Mouse (Mus musculus) c-Kit-negative CD71-positive TER-119-positive erythroid progenitor cells, embryonic 14.5 days (primary cell): Measurements from ENCODE around the gene Ccl20.

Experiments
- DNase-seq: peaks from one replicate; pipeline ENCODE4 v3.0.0-alpha.2; 2013; ENCODE audit warnings: low read depth, low spot score

Ccl20 gene

DNA sequence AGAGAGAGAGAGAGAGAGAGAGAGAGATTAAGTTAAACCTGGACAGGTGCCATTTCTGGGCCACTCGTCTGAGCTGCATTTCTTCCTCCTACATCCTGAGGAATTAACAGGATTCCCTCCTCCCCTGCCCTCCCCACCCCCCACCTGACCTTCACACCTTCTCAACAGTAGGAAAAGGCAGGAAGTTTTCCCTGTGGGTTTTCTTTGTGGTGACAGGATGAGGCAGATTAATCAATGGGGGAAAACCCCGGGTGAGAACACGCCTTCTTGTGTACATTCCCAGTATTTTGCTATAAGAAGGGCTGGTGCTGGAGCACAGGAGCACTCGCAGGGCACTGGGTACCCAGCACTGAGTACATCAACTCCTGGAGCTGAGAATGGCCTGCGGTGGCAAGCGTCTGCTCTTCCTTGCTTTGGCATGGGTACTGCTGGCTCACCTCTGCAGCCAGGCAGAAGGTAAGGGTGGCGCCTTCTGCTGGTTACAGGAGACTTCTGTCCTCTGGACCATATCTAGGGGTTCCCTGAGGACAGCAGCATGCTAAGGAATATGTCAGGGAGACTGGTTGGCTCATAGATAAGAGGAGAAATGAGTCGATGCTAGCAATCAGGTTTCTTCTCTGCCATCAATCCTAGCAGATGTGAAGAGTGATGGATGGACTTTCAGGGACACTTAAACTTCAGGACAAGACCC is at the start of gene Ccl20:
TSS of gene Ccl20 (plus strand) at position 320 of the 691 bp plus-strand sequence.
- no peak for DNase-seq

DNA sequence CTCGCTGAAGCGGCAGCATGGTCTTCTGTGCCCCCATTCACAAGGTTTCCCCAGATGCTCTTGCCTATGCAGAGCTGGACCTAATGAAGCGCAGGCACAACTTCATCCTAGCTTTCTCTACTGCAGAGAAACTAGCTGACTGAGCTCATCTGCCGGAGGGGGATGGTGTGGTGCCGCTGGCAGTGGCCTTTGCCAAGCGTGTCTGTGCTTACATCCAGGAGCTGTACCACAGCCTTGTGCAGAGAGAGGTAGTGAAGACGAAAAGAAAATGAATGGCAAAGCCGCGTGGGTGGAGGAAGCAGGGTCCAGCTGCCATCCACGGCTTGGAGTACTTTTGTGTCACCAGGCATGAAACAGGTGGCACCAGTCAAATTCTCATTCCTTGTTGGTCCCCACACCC is 49.4 kb upstream of the Ccl20 start:
- no peak for DNase-seq

DNA sequence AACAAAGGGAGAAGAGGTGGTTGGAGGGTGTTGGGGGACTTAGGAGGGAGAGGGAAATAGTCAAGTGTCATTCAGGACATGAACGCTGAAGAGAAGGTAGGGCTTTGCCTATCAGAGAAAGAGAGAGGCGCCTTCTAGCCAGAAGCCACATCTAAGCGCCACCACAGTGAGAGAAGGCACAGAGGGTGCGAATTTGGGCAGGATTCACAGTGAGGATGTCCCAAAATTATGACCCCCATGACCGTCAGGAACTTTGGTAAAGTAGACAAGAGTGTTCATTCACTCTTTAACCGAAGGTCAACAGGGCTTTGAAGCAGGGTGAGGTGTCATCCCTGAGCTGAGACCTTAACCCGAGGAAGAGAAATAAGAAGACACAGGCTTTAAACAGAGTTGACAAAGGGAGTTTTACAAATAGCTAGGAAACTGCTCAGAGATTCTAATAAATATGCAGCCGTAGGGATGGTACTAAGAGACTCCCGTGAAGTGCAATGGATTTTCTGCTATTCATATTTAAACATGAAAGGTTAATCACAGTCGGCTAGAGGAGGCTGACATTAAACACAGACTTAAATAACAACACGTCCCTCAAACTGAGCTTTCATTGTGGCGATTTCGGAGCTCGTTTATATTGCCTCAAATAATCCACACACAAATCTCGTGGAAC is 40.9 kb upstream of the Ccl20 start:
- no peak for DNase-seq

DNA sequence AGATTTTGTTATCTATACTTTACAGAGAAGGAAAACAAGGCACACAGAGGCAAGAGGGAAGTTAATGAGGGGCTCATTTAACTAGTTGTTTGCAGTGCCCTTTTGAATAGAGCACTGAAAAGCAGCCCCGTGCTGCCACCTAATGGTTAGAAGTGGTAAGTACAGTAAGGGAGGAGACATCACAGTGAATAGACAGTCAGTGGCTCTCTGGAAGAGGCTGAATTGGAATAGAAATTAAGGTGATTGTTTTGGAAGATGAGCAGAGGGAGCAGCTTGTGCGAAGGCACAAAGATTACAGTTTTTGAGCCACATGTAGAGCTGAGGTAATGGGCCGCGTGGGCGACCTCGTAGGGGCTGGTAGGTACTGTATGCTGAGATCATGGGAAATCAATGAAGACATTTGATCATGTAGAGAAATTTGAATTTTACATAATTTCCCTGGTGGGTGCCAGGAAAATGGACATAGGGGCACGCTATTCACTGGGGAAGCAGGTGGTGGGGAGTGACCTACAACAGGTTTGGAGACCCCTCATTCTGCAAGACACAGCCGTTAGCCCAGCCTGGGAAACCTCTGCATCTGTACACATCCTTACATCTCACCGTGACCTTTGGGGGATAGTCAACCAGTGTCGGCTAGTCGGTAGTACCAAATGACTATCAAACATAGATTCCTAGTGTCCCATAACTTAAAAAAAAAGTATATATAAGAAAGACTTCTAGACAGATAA is 40.2 kb upstream of the Ccl20 start:
- peak; percentile 37 for DNase-seq

DNA sequence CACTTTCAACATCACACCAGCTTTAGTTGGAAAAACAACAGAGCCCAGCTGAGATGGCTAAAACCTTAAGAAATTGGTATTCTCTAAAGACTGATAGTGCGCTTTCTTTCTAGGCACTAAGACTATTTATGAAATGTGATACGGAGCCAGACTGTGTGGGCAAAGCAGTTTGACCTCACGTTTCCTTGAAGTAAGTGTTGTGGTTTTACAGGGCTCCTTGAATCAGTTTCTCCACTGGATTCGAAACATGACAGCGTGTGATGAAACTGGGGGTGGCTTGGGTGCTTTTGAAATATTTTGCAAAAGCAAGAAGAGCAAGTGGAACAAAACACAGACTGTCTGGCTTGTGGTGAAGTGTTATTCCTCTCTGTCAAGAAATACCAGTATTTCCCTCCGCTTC is 39.5 kb upstream of the Ccl20 start:
- DNase-seq: no peak

DNA sequence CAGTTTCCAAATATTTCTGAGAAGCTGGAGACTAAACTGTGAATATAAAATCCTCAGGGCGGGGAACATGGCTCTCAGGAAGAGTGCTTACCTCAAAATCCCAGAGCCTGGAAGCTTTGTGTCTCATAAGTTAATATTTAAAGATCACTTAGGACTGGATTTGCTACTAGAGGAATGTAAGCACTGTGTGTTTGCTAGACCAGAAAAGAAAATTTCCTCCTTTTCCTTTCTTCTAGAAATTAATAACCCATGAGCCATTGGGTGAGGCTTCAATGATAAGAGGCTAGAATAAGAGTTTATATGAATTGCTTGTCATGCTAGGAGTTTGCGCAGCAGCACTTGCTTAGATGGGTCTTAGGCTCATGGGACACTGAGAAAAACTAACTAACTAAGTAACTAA is 31.8 kb upstream of the Ccl20 start:
- DNase-seq: no peak

DNA sequence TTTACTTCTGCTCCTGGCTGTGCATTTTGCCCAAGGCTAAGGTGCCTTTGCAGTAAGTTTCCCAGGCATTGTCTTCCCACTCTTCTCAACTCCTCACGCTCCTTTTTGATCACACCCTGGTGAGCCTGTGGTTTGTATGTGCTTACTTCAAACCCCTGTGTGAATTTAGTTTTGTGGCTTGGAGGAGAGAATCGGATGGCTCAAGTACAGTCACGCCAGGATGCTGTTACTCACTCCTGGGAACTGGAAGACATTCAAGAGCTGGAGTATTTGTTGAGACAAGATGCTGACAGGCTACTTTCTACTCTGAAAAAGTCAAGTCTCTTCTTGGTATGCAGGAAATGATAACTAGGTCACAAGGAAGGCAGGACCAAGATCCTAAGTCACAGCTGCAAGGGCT is 25.3 kb upstream of the Ccl20 start:
- DNase-seq: no peak

DNA sequence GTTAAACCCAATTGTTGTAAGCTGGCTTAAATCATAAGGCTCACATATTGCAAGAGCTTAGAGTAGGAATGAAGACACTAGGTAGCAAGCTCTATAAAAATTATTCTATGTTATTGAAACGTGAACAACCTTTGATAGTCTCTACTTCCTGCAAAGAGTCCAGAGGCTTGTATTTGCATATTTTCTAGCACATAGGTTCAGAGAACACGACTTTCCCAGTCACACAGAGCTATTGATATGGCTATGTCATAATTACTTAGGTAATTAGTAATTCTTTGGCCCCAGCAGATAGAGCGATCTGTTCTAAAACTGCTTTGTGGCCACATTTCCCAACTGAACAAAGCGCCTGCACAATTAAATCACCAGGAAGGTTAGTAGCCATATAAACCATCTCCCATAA is 19.6 kb upstream of the Ccl20 start:
- no peak for DNase-seq

DNA sequence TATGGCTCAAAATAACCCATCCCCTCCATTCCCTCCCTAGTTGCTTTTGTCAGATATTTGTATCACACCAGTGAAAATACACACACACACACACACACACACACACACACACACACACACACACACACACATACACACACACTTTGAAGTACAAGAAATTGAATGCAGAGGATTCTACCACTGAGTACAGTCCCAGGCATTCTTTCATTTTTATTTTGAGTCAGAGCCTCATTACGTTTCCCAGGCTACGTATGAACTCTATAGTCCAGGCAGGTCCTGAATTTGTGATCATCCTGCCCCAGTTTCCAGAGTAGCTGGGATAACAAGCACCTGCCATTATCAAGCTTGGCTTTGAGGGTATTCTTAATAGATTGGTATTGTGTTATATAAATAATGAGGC is 17.4 kb upstream of the Ccl20 start:
- DNase-seq: no peak

DNA sequence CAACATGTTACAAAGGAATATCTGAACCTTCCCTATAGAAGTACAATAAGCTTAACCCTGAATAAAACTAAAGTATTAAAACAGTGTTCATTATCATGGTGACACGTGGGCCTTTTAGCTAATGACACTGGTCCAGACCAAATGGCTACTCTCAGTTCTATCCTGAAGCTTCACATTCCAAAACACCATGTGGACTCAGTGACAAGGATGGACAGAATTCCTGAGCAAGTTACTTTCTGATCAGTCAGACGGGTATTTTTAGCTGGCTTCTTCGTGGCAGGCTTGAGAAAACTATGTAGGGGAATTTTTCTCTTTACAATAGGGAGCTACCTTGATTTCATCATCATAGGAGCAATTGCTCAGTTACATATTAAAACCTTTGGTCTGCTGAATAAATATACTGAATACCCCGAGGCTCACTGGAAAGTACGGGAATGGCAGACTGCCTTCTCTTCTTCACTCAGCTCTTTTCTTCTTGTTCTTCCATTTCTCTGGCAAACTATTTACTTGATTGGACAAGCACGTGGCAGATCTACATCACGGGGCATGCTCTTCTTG is 16.9 kb upstream of the Ccl20 start:
- DNase-seq: no peak

DNA sequence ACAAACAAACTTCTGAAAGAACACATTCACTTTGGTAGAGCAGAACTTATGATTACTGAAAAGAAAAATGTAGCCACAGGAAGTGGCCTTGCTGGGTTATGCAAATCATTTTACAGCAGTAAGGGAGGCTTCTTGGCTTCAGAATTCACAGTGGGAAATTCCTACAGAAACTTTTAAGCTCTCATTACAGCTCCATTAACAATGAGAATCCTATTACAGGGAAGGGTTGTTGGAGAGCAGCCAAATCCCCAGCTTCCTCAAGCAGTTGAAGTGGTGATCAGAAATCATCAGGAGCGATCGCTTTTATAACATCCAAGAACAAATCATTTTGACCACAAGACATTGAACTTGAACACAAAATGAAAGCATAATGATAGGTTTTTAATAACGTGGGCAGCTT is 14.7 kb upstream of the Ccl20 start:
- no peak for DNase-seq

DNA sequence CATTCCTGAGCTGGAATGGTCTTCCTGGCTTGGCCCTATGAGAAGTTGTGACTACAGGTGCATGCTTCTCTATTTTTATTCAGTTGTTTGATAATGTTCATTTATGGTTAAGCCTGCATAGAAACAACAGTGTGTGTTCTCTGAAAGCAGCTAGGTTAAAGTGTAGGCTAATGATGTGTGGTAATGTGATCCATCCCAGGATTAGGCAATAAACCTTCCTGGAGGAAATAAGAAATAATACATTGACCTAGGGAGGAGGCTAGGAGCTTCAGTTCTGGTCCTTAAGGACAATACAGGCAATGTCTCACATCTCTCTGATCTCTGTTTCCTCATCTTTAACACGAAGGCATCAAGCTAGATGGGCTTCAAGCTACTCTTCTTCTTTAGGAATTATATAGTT is 11.1 kb upstream of the Ccl20 start:
- no peak for DNase-seq

DNA sequence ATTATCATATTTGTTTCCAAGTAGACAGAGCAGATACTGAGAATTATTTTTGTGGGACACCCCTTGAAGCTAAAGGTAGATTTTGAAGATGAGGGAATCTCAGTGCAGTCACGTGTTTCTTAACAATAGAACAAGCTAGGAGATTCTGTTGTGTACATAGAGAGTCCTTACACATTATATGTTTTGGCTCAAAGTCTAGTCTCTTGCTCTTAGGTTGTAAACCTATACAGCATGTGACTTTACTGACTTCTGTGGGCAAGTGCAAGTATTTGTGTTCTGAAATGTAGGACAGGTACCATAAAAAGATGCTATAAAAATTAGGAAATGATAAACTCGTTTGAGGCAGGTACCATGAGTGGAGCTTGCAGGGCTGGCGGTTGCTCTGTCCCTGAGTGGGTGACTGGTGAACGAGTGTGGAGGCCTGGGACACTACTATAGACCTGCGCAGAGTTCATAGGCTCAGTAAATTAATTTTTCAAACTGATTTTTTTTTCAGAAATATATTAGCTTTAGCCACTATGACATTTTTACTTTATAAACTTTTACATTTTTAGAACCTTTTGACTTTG is 9.1 kb upstream of the Ccl20 start:
- no peak for DNase-seq

DNA sequence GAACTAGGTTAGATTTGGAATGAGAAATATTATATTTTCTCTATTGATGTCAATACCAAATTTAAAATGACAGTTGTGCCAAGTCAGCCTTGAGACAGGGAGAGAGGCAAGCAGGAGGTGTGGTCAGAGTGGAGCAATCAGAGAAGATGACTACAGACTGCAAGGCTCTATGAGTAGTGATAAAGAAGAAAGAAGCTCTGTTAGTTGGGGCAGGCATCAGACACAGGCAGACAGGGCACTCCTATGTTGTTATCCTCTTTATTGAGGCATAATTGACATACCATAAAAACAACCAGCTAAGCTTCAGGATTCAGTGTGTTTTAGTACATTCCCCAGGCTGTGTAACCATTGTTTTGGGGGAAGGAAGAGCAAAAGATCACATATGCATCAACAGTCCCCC is 5.6 kb upstream of the Ccl20 start:
- no peak for DNase-seq

DNA sequence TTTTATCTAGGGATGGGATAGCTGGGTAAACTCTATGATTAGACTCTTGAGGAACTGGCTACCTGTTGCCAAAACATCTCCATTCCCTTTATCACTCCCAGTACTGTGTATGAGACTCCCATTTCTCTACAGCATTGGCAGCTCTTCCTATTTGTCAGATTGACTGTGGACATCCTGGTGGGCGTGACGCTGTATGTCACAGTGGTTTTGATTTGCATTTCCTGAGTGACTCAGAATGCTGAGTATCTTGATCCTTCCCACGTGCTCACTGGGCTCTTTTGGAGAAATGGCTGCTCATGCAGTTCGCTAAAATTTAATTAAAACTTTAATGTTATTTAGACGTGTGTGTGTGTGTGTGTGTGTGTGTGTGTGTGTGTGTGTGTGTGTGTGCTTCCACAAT is 4.8 kb upstream of the Ccl20 start:
- DNase-seq: no peak

DNA sequence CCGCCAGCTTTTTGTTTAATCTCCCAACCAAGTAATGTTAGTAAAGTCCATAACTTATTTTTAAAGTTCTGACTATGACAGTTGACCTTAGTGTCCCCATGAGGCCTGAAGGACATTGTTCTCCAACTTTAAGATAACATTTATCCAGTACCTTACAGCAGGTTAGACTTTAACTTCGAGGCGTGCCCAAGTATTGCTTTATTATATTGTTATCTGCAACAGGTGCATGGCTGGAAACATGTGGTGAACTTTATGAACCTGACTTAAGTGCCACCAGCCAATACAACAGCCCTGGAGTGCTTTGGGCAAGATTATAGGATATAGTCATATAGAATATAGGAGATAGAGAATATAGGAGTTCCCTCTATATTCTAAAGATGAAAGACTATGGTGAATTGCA is 651 bp downstream of the Ccl20 start:
- no peak for DNase-seq

DNA sequence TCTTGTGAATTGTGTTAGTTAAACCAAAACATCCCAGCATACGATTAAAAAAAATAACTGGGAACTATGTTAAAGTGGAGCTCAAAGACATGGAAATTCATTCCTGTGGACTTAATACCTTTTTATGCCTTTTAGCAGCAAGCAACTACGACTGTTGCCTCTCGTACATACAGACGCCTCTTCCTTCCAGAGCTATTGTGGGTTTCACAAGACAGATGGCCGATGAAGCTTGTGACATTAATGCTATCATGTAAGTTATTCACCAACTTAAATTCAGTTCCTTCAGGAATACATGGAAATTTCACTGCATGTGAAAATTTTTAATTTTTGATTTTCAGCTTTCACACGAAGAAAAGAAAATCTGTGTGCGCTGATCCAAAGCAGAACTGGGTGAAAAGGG is 1.1 kb downstream of the Ccl20 start:
- no peak for DNase-seq

DNA sequence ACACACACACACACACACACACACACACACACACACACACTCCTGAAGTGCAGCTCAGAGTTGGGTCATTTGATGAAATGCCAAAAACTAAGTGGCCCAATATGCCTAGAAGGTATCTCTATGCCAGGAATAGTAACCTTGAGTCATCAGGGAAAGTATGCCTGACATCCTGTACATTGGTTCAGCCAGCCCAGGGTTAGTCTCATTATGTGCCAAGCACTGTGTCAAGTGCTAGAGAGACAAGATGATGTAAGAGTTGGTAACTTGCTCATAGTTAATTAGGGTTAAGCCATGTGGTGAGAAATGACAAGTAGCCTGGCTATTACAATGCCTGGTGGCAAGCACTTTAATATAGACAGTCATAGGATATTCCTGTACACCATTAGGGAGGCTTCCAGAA is 3.3 kb downstream of the Ccl20 start:
- DNase-seq: no peak

DNA sequence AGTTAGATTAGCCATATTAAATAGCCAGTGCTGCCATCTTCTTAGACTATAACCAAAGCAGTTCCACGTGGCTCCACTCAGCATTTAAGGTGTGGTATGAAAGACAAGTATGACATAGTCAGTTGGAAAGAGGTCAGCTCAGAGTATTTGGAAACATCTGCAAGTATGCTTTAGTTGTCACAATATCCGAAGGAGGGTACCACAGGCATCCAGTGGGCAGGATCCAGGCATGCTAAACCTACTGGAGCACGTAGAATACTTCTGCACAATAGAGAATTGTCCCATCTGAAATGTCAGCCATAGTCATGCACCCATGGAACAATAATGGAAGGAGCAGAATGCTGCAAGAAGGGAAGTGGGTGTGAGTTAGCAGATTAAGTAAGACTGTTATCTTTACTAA is 3.7 kb downstream of the Ccl20 start:
- DNase-seq: no peak

DNA sequence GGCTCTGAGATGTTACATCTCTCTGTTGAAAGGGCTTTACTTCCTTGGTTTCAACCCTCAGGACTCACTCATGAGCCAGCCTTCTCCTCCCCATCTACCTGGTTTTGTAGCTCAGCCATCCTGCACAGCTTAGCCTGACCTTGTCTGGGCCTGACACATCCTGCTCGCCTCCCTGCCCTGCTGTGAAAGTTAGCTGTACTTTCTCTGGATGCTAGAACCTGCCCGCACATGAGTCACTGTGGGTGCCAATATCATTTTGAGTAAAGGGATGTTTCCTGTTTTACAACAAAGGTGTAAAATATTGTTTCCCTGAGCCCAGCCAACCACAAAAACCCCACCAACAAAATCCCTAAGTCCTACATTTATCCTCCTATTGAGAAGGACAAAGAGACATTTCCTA is 6.6 kb downstream of the Ccl20 start:
- no peak for DNase-seq

DNA sequence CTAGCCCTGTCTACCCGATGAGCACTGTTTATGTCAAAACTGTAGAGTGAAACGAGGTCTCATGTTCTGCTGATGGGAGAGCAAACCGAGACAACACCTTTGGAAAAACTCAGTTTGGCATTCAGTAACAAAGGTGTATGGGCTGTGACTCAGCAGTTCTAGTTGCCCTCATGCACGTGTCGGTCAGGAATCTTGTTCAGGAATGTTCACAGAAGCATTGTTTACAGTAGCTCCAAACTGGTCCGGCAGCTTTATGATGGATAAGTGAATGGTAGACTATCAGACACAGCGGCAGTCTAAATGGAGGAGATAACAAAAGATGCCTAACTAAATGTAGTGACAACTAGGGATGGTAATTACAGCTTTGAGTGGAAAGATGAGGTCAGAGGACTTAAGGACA is 19.3 kb downstream of the Ccl20 start:
- DNase-seq: no peak

DNA sequence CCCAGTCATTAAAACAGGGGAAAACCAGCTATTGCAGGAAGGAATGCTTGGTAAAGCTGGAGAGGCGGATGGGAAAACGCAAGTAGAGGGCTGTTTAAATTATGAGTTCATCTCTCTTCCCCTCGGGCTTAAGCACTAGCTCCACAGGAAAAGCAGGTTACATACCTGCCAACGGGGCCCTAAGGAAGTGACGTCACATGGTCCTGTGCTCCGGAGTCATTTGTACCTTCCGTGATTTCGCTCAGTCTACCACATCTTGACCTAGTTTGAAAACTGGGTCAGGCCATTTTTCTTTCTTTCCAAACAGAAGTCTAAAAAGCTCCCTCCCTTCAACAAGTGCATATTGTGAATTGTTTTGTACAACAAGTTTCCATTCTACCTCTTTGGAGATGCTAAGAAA is 21.3 kb downstream of the Ccl20 start:
- no peak for DNase-seq
